Mouse (Mus musculus) stomach, postnatal 0 days (tissue): ENCODE results near the gene Zfp740. TPM values are rescaled to one million over a fixed set of nuclear protein-coding genes. Genes with fewer than 3 reads are reported as not detected.

Source experiments
- ATAC-seq: fragments of 200-750 bp; cut with Nextera tagmentation; 2 replicates; pipeline ENCODE4 v1.8.0; 2017; ENCODE audit not compliant: low FRiP score, low TSS enrichment
- DNase-seq: peaks from one replicate; pipeline ENCODE4 v3.0.0-alpha.2; 2016; ENCODE audit warnings: low spot score
- H3K27ac ChIP-seq: fragments of 300-500 bp; sonication (generic); replicated peaks from 2 replicates; pipeline ENCODE4 v1.5.1; 2014; ENCODE audit warnings: mild to moderate bottlenecking, control low read depth
- H3K27me3 ChIP-seq: fragments of 300-500 bp; sonication (generic); 2 replicates; pipeline ENCODE4 v1.6.1; 2014; ENCODE audit warnings: low read length; ENCODE audit not compliant: control insufficient read depth, insufficient read depth
- H3K36me3 ChIP-seq: fragments of 300-500 bp; sonication (generic); 2 replicates; pipeline ENCODE4 v1.6.1; 2014; ENCODE audit warnings: low read length, mixed read lengths; ENCODE audit not compliant: control insufficient read depth, insufficient read depth
- H3K4me1 ChIP-seq: fragments of 300-500 bp; sonication (generic); replicated peaks from 2 replicates; pipeline ENCODE4 v1.6.1; 2014; ENCODE audit warnings: antibody characterized with exemption; ENCODE audit not compliant: control insufficient read depth, insufficient read depth
- H3K4me2 ChIP-seq: fragments of 300-500 bp; sonication (generic); replicated peaks from 2 replicates; pipeline ENCODE4 v1.6.1; 2014; ENCODE audit warnings: low read depth, mild to moderate bottlenecking, control low read depth, moderate library complexity
- H3K4me3 ChIP-seq: fragments of 300-500 bp; sonication (generic); 2 replicates; pipeline ENCODE4 v1.5.1; 2014; ENCODE audit warnings: low read depth, low read length, control low read depth
- H3K9ac ChIP-seq: fragments of 300-500 bp; sonication (generic); 2 replicates; pipeline ENCODE4 v1.6.1; 2014; ENCODE audit warnings: mild to moderate bottlenecking, low read length, control low read depth, mixed read lengths
- H3K9me3 ChIP-seq: fragments of 300-500 bp; sonication (generic); 2 replicates; pipeline ENCODE4 v1.6.1; 2016; ENCODE audit warnings: low read length; ENCODE audit not compliant: control insufficient read depth
- CTCF ChIP-seq: IDR thresholded peaks from 2 replicates; pipeline ENCODE4 v1.5.1; 2016; ENCODE audit warnings: antibody characterized with exemption, low read depth, mild to moderate bottlenecking, moderate library complexity
- EP300 ChIP-seq: optimal IDR thresholded peaks from 2 replicates; pipeline ENCODE3; 2016; ENCODE audit warnings: antibody characterized with exemption
- WGBS: fragments of 180-500 bp; shearing (Covaris S2); extraction: QIAGEN DNeasy Blood & Tissue Kit; methylation state at CpG from one replicate; pipeline ENCODE4 v1.1.7; 2014; 5-methylcytosine and 5-hydroxymethylcytosine counted together
- polyA plus RNA-seq: library from polyadenylated mRNA; unstranded; fragments of >200 nt; fragmentation: Nextera tagmentation; extraction: Ambion mirVana; gene quantifications from 2 replicates; pipeline ENCODE4 v1.2.1, GENCODE M21; 2015

The Zfp740 gene
- polyA plus RNA-seq, 1 experiment from 2014 or later: 20.2 TPM

DNA sequence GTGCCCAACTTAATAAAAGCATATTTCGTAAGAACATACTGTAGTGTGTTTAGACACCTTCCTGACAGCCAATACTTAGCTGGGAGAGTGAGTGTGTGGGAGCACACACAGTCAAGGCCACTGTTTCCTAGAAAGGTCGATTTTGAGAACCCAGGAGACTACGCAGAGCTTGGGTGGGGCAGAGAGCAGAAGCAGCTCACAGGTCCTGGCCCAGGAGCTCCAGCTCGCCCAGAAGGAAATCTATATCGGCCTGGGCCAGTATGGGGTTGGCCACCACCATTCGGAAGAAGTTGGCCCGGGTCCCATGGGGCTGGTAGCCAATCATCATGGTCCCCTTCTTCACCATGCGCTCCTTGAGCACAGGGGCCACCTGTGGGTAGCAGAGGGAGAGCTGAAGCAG is 25.6 kb upstream of the Zfp740 start:
- DNase-seq (no peak), ATAC-seq (peak; percentile 50)
- H3K36me3 ChIP-seq: no peaks in the 10 kb centered on the region; the same call in 1 of the 2 replicates
- no peaks in the 10 kb centered on the region for H3K4me1 ChIP-seq
- H3K9ac ChIP-seq: no peak overlapping the region
- 80% methylated on average over 8 of the region's 8 CpGs for WGBS
- H3K9me3 ChIP-seq: no peaks in the 10 kb centered on the region
- 0 out of 2 replicates have a peak overlapping the region, but pooled peaks have one; percentile 35 for H3K27ac ChIP-seq
- no peak for TF ChIP-seq CTCF
- no peak for TF ChIP-seq EP300
- no peak overlapping the region for H3K4me3 ChIP-seq
- no peaks in the 10 kb centered on the region for H3K27me3 ChIP-seq
- H3K4me2 ChIP-seq: no peak overlapping the region

- WGBS: 22% methylated on average over 6 of the region's 6 CpGs
- Histone ChIP-seq H3K9ac (no peak overlapping the region), H3K36me3 (no peaks in the 10 kb centered on the region; the same call in 1 of the 2 replicates), H3K4me3 (no peak overlapping the region), H3K4me1 (no peaks in the 10 kb centered on the region), H3K27me3 (no peaks in the 10 kb centered on the region), H3K4me2 (no peak overlapping the region), H3K27ac (no peak overlapping the region), H3K9me3 (no peaks in the 10 kb centered on the region)
- TF ChIP-seq EP300 (no peak), CTCF (peak; percentile 95)
- peak; percentile 84 for DNase-seq
- peak; percentile 43; the same call in 1 of the 2 replicates for ATAC-seq
Measured at GRCm38 (mm10) chr15:102178279-102178678, 24.8 kb upstream of the Zfp740 start.

- Histone ChIP-seq H3K4me1 (no peaks in the 10 kb centered on the region), H3K9me3 (no peaks in the 10 kb centered on the region), H3K27ac (no peak overlapping the region), H3K9ac (no peak overlapping the region), H3K4me2 (no peak overlapping the region), H3K4me3 (no peak overlapping the region), H3K27me3 (no peaks in the 10 kb centered on the region), H3K36me3 (no peaks in the 10 kb centered on the region; the same call in 1 of the 2 replicates)
- ATAC-seq (no peak), DNase-seq (no peak)
- 83% methylated on average over 9 of the region's 9 CpGs for WGBS
- no peak for TF ChIP-seq EP300
- TF ChIP-seq CTCF: no peak
Measured at GRCm38 (mm10) chr15:102179106-102179505, 23.9 kb upstream of the Zfp740 start.

- H3K4me2 ChIP-seq: no peak overlapping the region
- no peak overlapping the region for H3K4me3 ChIP-seq
- H3K36me3 ChIP-seq: peaks cover 4% of the 10 kb centered on the region
- DNase-seq (no peak), ATAC-seq (no peak)
- H3K4me1 ChIP-seq: no peaks in the 10 kb centered on the region
- H3K9ac ChIP-seq: no peak overlapping the region
- no peak for TF ChIP-seq CTCF
- no peak for TF ChIP-seq EP300
- no peaks in the 10 kb centered on the region for H3K9me3 ChIP-seq
- 85% methylated on average over 14 of the region's 14 CpGs for WGBS
- H3K27ac ChIP-seq: no peak overlapping the region
- H3K27me3 ChIP-seq: no peaks in the 10 kb centered on the region
Measured at GRCm38 (mm10) chr15:102179924-102180323, 23.1 kb upstream of the Zfp740 start.

GRCm38 (mm10) chr15:102183076-102183475 is 20.0 kb upstream of the Zfp740 start:
- no peak overlapping the region for H3K27ac ChIP-seq
- no peak overlapping the region for H3K4me2 ChIP-seq
- TF ChIP-seq EP300 (no peak), CTCF (no peak)
- H3K4me3 ChIP-seq: no peak overlapping the region
- WGBS: 75% methylated on average over 3 of the region's 3 CpGs
- H3K9me3 ChIP-seq: no peaks in the 10 kb centered on the region
- no peak overlapping the region for H3K9ac ChIP-seq
- H3K4me1 ChIP-seq: no peaks in the 10 kb centered on the region
- DNase-seq: no peak
- H3K27me3 ChIP-seq: no peaks in the 10 kb centered on the region
- ATAC-seq: no peak
- peaks cover 4% of the 10 kb centered on the region for H3K36me3 ChIP-seq

- 75% methylated on average over 11 of the region's 11 CpGs for WGBS
- TF ChIP-seq EP300 (no peak), CTCF (no peak)
Measured at GRCm38 (mm10) chr15:102186239-102186638, 16.8 kb upstream of the Zfp740 start.

More at GRCm38 (mm10) chr15:102186239-102186638, 16.8 kb upstream of the Zfp740 start:
- no peak overlapping the region for H3K4me3 ChIP-seq
- H3K9me3 ChIP-seq: no peaks in the 10 kb centered on the region
- H3K27me3 ChIP-seq: no peaks in the 10 kb centered on the region
- H3K4me1 ChIP-seq: no peaks in the 10 kb centered on the region
- no peak for DNase-seq
- H3K36me3 ChIP-seq: peaks cover 4% of the 10 kb centered on the region; the same call in 1 of the 2 replicates
- H3K27ac ChIP-seq: no peak overlapping the region
- no peak overlapping the region for H3K9ac ChIP-seq
- no peak for ATAC-seq
- H3K4me2 ChIP-seq: no peak overlapping the region
